36 mouse cellular contexts compared by ENCODE assay signal in the genomic region with DNA sequence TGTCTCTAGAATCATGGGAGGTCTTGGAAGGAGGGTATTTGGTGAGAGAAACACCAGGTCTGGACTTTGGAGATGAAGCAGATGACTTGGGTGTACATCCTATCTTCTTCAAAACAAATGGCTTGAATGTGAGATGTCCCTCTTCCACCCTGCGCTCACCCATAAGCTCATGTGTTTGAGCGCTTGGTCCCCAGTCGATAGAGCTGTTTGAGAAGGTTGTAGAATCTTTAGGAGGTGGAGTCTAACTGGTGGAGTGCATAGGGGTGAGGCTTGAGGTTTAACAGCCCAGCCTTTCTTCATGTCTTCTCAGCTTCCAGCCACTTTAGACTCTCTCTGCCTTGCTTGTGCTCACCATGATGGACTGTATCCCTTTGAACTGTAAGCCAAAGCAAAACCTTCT. TPM values are rescaled to one million over a fixed set of nuclear protein-coding genes. Genes with fewer than 3 reads are reported as not detected.
"Had no signal": no experiment of that assay in that cellular context is flagged by ENCODE, and none has a peak within 500 bp of the region (broad histone marks: within the 10 kb centered on the region; RNA-seq: fewer than 3 reads in every experiment).

No protein-coding gene starts in this region.

- H3K27ac ChIP-seq: embryonic facial prominence, embryonic 10.5 days; embryonic facial prominence, embryonic 12.5 days; embryonic facial prominence, embryonic 13.5 days; embryonic facial prominence, embryonic 15.5 days; forebrain, embryonic 10.5 days; forebrain, embryonic 12.5 days; forebrain, embryonic 13.5 days; forebrain, embryonic 15.5 days; gastrocnemius, adult 2 months; heart, adult 2 months had no signal

- H3K4me2 ChIP-seq: embryonic facial prominence, embryonic 12.5 days; embryonic facial prominence, embryonic 13.5 days; embryonic facial prominence, embryonic 15.5 days; forebrain, embryonic 12.5 days; forebrain, embryonic 13.5 days; forebrain, embryonic 15.5 days had no signal

- H3K36me3 ChIP-seq: embryonic facial prominence, embryonic 10.5 days; embryonic facial prominence, embryonic 12.5 days; embryonic facial prominence, embryonic 13.5 days; embryonic facial prominence, embryonic 15.5 days; forebrain, embryonic 10.5 days; forebrain, embryonic 12.5 days; forebrain, embryonic 15.5 days had no signal

- H3K4me1 ChIP-seq: forebrain, embryonic 12.5 days; forebrain, embryonic 13.5 days; forebrain, embryonic 15.5 days had no signal

- DNase-seq: cerebellum, adult 8-10 months; cerebellum, adult 9-10 months; cerebellum, adult 9-11 months; cerebellum, postnatal 10 days; cerebellum, postnatal 14 days; cerebellum, postnatal 25 days; cerebellum, postnatal 36 days; embryo, embryonic 11 days; forebrain, postnatal 0 days; gastrocnemius, adult 2 months; gastrocnemius, postnatal 10 days; gastrocnemius, postnatal 14 days; gastrocnemius, postnatal 25 days; gastrocnemius, postnatal 36 days; heart, adult 2 months had no signal

- H3K4me3 ChIP-seq: embryonic facial prominence, embryonic 10.5 days; embryonic facial prominence, embryonic 12.5 days; embryonic facial prominence, embryonic 13.5 days; embryonic facial prominence, embryonic 15.5 days; erythroblast, embryonic 14.5 days; forebrain, embryonic 10.5 days; forebrain, embryonic 12.5 days; forebrain, embryonic 13.5 days; forebrain, embryonic 15.5 days; gastrocnemius, adult 2 months; heart, adult 2 months had no signal

- H3K9ac ChIP-seq: embryonic facial prominence, embryonic 12.5 days; embryonic facial prominence, embryonic 13.5 days; embryonic facial prominence, embryonic 15.5 days; forebrain, embryonic 12.5 days; forebrain, embryonic 13.5 days; forebrain, embryonic 15.5 days; forebrain, postnatal 0 days had no signal

- H3K27me3 ChIP-seq: embryonic facial prominence, embryonic 12.5 days; embryonic facial prominence, embryonic 13.5 days; embryonic facial prominence, embryonic 15.5 days; forebrain, embryonic 12.5 days; forebrain, embryonic 13.5 days; forebrain, embryonic 15.5 days had no signal

- H3K9me3 ChIP-seq: embryonic facial prominence, embryonic 10.5 days; embryonic facial prominence, embryonic 12.5 days; embryonic facial prominence, embryonic 13.5 days; embryonic facial prominence, embryonic 15.5 days; forebrain, embryonic 10.5 days; forebrain, embryonic 12.5 days; forebrain, embryonic 13.5 days; forebrain, embryonic 15.5 days had no signal

- ATAC-seq: forebrain, embryonic 13.5 days; forebrain, embryonic 14.5 days; forebrain, embryonic 15.5 days; forebrain, embryonic 16.5 days; forebrain, postnatal 0 days had no signal

RNA-seq across cellular contexts. Expression of gene Dusp23, which starts 6.5 kb away (rescaled TPM):
- polyA plus RNA-seq: erythroblast, embryonic 14.5 days had no signal

RNA-seq across cellular contexts. Expression of gene Fcrl6, which starts 24.0 kb away (rescaled TPM):
- total RNA-seq: common myeloid progenitor, adult 5-6 weeks; forebrain, postnatal 0 days; gastrocnemius, adult 18-20 months; gastrocnemius, adult 2 months; gastrocnemius, adult 8-10 months; gastrocnemius, postnatal 10 days; gastrocnemius, postnatal 14 days; gastrocnemius, postnatal 25 days; gastrocnemius, postnatal 36 days; gastrocnemius, postnatal 4 days; granulocyte monocyte progenitor cell, adult 5-6 weeks; heart, adult 2 months; heart, adult 8-10 months had no signal
- polyA plus RNA-seq: cortical plate, adult 2 months; erythroblast, embryonic 14.5 days; forebrain, embryonic 11.5 days; forebrain, embryonic 13.5 days; forebrain, embryonic 14.5 days; forebrain, embryonic 15.5 days; forebrain, embryonic 16.5 days; heart, adult 2 months had no signal

RNA-seq across cellular contexts. Expression of gene Slamf8, which starts 35.9 kb away (rescaled TPM):
- total RNA-seq: common myeloid progenitor, adult 5-6 weeks; forebrain, postnatal 0 days; gastrocnemius, adult 8-10 months; gastrocnemius, postnatal 10 days; gastrocnemius, postnatal 14 days; gastrocnemius, postnatal 36 days had no signal
- polyA plus RNA-seq: embryonic facial prominence, embryonic 10.5 days; embryonic facial prominence, embryonic 11.5 days; embryonic facial prominence, embryonic 12.5 days; embryonic facial prominence, embryonic 14.5 days; embryonic facial prominence, embryonic 15.5 days; erythroblast, embryonic 14.5 days; forebrain, embryonic 10.5 days; forebrain, embryonic 11.5 days; forebrain, embryonic 12.5 days; forebrain, embryonic 13.5 days; forebrain, embryonic 14.5 days; forebrain, embryonic 15.5 days; forebrain, embryonic 16.5 days had no signal
